Mouse (Mus musculus) induced T-regulatory cell, adult 2 months (primary cell): ENCODE results near the gene Fcrl6.
A peak's percentile ranks its signal among the peaks of the same experiment; 100 is the strongest.

ENCODE experiments used
- DNase-seq: peaks from one replicate; pipeline ENCODE4 v3.0.0-alpha.2; 2012; ENCODE audit warnings: low read depth

Gene Fcrl6

DNA sequence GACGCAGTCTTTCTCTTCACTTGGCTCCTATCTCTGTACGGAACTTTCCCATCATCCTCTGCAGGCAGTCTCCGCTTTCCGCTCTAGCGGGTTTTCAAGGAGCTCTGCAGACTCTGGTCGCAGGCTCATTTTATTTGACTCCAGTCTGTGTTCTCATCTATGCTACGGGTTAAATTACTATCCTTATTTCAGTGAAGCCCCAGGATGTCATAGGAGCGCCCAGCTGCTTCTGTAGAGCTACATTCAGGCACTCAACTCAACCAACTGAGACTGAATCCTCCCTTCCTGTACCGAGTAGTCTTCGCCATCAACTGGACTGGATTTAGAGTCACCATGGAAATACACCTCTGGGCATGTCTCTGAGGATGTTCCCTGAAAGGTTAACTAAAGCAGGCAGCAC is 12.3 kb upstream of the Fcrl6 start:
- DNase-seq, result no peak

DNA sequence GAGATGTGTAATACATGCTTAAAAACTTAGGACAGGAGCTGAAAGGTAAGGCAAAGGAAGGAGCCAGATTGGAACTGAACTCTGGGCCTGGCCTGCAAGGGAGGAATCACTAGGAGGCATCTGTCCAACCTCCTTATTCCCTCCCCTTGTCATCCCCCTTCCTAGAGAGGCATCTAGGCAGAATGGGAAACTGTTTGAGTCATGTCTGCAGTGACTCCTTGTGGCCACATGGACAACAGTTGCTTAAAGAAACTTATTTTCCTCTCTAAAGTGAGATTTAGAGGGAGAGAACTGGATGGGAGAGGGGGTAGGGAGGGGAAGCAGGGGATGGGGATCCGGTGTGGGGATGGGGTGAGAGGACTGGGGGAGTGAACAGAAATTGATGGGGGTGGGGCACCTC is 10.4 kb upstream of the Fcrl6 start:
- DNase-seq, result no peak

DNA sequence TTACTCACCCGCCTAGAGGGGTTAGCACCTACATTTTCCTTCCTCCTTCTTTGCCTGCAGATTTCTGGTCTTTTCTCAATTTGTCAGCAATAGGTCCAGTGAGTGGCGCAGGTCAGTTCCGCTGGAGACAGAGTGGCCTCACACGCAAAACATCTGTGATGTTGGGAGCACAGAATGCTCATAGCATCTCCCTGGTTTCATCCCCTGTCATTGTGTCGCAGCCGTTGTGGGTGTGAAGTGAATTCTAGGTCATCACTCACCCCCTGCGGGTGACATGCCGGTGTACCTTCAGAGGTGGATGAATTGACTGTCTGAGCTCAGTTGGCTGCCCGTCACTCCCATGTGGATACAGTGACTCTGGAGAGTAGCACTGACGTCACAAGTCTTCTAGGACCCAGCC is 9.0 kb upstream of the Fcrl6 start:
- no peak for DNase-seq

DNA sequence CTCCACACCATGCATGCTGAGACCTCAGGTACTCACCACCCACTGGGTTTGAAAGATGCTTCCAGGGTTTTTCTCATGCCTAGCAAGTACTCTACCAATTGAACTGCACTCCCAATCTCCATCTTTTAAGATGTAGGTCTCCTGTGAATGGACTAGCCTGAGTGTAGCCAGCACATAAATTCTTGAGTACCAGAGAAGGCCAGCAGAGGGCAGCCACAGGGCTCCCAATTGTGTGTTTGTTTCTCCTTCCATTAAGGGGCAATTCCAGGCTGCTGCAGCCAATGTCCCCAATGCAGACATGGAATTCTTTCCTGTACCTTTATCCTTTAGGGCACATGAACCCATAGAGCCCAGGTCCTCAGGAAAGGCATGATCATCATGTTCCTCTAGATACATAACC is 7.9 kb downstream of the Fcrl6 start:
- DNase-seq, result peak; percentile 43

GRCm38 (mm10) chr1:172593956-172594355 is 8.4 kb downstream of the Fcrl6 start:
- DNase-seq, result no peak

- DNase-seq, result no peak
Observed at GRCm38 (mm10) chr1:172593321-172593720, 9.0 kb downstream of the Fcrl6 start.

DNA sequence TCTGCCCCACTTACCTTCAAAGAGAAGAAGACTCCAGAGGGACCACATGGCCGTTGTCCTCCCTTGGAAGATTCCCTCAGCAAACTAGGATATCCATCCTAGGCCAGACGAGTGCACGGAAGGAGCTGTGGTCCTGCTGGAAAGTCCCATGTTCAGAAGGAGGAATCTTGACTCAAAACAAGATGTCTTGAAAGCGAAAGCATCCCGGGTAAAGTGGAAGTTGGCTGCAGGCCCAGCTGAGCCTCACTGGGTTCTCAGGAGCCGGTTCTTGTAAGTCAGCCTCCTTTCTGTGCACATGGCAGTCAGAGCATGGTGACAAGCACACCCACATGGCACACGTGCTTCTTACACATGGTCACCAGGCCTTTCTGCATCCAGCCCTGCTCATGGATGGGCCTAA is 12.0 kb downstream of the Fcrl6 start, which contains the start of gene Slamf8:
TSS of gene Slamf8 (minus strand) at position 184 of the 400 bp plus-strand sequence.
- peak; percentile 18 for DNase-seq

GRCm38 (mm10) chr1:172585612-172586567 is 16.5 kb downstream of the Fcrl6 start:
- no peak for DNase-seq

DNA sequence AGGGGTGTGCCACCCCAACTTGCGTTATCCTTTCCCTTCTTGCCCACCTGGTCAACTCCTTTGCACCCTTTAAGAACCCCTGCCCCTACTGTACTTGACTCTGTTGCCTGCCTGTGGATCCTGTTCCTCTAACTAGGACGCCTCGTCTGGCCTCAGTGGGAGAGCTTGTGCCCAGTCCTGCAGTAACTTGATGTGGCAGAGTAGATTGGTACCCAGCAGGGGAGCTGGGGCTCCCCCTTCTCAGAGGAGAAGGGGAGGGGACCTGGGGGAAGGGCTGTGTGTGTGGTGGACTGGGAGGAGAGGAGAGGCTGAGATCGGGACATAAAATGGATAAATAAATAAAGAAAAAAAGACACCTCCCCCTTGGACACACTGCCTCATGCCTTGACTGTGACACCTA is 17.3 kb downstream of the Fcrl6 start:
- DNase-seq, result no peak

DNA sequence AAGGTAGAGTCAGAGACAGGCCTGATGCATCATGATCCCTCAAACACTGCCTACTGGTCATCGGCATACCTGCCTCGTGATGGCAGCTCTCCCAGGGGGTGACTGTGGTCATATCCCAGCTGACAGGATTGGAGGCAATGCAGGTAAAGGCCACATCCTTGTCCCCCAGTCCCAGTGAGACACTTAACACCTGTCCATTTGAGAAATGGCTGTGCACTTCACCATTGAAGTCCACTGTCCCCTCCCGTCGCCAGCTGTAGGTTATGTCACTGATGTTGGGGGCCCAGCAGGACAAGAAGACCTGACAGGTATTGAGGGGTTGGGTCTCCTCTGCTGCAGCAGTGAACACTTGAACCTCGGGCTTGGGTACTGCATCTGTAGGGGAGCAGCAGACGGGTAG is 18.1 kb downstream of the Fcrl6 start:
- DNase-seq, result no peak

DNA sequence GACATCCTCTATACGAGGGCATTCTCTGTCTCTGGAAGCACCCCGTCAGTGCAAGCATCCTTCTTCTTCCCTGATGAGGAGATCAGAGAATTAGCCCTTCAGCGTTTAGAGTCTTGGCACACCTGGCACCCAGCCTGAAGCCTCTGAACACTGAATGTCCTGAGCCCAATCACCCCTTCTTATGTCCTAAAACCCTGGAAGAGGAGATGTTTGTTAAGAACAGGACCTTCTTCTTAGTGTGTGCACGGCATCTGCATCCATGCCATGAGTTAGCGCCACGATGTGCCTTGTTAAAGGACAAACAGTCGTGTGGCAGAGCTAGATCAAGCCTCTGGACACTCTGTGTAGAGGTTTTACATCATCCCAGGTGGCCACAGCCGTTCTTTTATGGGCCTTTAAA is 19.9 kb downstream of the Fcrl6 start:
- no peak for DNase-seq

DNA sequence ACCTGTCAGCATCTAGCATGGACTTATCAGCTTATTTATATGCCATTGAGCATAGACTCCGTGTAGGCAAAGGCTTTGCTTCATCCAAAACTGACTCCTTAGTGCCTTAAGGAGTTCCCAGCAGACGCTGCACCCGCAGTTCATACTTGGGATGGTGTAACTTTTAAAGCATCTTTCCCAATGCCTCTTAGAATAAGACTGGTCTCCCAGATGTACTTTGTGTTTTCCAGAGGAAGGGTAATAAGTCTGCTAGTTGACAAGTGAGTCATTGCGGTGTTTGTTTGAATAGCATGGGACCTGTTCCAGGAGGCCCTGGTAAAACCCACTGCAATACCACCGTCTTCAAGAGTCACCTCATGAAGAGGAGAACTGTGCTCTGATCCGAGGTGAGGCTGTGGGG is 22.2 kb downstream of the Fcrl6 start:
- DNase-seq, result no peak

DNA sequence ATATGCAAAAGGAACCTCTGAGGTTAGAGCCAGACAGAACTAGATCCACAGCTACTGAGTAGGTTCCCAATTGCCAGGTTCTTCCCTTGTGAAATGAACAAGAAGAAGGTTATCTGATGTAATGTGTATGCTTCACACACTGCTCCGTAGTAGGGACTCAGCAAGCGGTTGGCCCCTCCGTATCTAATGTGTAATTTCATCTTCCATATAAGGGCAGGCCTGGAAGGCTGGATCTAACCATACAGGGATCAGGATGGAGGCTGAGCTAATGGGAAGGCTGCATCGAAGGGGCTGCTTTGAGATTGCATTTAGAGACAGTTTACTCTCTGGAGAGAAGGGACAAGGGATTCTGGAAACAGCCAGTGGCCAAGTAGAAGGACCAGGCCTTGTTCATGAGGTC is 34.6 kb downstream of the Fcrl6 start:
- no peak for DNase-seq

DNA sequence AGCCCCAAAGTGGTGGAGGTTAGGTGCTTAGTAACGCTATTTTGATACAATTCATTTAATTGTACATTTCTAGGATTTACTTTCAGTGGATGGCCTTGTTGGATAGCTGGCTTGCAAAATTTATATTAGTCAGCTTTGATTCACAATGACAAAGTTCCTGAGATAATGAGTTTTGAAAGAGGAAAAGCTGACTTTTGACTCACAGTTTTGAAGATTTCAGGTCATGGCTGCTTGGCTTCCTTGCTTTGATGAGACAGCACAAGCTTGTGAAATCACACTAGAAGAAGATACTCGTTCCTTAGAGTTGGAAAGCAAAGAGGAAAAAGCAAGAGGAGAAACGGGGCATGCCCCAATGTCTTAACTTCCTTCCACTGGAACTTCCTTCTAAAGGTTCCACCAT is 36.2 kb downstream of the Fcrl6 start:
- no peak for DNase-seq

DNA sequence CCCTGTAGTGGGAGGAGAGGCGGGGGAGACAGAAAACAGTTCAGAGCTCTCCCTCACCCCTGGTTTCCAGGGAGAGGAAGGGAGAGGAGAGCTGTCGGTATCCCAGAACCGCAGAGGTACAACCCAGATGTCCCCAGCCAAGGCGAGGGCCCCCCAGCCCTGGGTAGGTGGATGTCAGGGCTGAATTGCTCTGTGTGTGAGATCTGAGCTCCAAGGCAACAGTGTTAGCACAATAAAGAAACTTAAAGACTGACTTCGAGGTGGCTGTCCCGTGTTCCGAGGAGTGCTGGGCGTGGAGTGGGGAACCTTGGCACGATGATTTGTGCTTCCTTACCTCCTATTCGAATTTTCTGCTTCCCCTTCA is 38.9 kb downstream of the Fcrl6 start:
- no peak for DNase-seq

GRCm38 (mm10) chr1:172562641-172563464 is 39.5 kb downstream of the Fcrl6 start:
- DNase-seq, result peak; percentile 75

- no peak for DNase-seq
Observed at GRCm38 (mm10) chr1:172555638-172556037, 46.7 kb downstream of the Fcrl6 start, which contains the start of gene Vsig8. Gene Vsig8 (plus strand): TSS chr1:172555938.

- no peak for DNase-seq
Observed at GRCm38 (mm10) chr1:172552623-172553022, 49.7 kb downstream of the Fcrl6 start.

DNA sequence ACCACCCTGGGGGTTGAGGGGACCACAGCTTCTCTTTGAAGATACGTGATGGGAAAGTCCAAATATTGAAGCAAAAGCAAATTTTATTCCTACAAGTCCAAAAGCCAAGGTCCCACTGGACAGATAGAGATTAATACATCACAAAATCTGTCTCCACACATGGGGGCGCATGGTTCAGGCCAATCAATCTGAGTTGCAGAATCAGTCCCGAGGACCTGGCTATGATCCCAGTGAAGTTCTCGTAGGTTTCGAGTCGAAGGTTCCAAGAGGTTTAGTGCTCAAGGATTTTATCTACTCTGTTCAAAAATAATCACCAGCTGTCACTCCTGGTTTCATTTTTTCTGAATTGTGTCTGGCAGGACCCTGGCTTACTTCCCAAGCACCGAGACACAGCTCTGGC is 51.3 kb downstream of the Fcrl6 start:
- no peak for DNase-seq

DNA sequence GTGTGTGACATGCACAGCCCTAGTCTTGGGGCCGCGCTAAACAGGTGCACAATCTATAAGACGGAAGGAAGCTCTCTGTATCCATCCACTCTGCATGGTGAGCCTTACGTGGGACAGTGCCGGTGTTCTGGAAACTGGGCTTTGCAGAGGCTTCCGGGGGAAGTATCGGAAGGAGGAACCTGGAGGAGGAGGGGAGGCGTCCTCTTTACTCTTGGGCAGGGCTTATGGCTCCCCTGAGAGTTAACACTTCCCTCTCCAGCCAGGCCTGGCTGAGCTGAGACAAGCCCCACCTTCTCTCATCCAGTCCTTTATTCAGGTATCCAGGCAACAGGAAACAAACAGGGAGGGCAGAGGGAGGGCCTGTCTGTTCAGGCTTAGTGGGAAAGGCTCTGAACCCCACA is 51.8 kb downstream of the Fcrl6 start:
- peak; percentile 69 for DNase-seq

DNA sequence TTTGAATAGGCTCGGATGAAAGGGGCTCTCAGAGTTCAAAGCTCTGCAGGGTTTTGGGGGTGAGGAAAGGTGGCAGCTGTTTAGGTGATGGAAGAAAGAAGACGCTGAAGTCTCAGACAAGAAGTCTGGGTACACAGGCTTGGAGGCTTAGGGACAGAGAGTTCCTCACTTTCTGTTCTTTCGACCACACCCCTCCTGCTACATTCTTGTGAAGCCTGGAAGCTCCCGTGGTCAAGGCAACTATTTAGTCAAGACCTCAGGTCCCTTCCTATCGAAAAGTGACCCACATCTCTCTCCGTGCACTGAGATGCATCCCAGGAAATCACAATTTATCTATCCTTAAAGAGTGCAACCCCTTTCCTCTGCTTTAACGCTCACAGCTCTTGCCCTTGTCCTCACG is 52.6 kb downstream of the Fcrl6 start:
- DNase-seq, result no peak

DNA sequence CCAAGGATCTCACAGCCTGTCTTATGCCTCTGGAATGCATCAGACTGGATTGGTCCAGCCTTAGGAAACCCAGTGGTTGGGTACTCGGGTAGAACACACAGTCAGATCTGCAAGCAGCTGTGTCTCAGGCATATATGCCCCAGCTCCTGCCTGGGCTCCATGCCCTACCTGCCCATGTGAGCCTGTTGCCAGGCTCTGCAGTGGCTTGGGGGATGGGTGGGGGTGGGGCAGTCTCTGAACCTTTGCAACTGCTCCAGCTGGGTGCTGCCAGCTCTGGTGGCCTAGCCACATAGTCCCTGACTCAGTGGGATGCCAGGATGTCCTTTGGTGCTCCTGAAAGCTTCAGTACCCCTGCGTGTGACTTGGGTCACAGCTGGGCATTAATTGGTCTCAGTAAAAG is 53.0 kb downstream of the Fcrl6 start:
- DNase-seq, result peak; percentile 54

DNA sequence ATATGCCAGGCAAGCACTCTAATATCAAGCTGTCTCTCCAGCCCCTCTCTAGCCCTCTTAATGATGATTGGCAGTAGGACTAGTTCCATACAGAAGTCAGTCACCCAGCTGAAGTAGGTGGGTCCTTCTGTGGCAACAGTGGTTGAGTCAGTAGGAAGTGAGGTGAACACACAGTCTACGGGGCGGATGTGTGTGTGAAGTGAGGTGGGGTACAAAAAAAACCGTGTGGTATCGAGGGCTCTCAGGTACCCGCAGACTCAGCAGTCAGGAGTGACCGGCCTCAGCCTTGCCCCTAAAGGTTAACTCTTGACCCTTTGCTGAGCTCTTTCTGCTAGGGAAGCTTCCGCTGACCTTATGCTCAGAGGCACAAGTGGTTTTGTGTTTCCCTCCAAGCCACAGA is 53.9 kb downstream of the Fcrl6 start:
- peak; percentile 81 for DNase-seq
